Mouse (Mus musculus) kidney, adult 2 months (tissue): Measurements from ENCODE around the gene Hist1h2bh.

Experiments used
- CTCF ChIP-seq: fragments of 200-500 bp; conservative IDR thresholded peaks from 2 replicates; pipeline ENCODE4 v1.5.1; 2011; ENCODE audit warnings: low read depth, mild to moderate bottlenecking, control low read depth, low read length, moderate library complexity, mixed read lengths; ENCODE audit not compliant: insufficient read depth, insufficient read length
- POLR2A ChIP-seq: fragments of 200-500 bp; IDR thresholded peaks from one replicate; pipeline ENCODE4 v1.6.1; 2011; ENCODE audit warnings: low read depth, low read length, control low read depth

- TF ChIP-seq POLR2A (no peak), CTCF (no peak)
These were observed 13.7 kb upstream of the Hist1h2bh start for GRCm38 (mm10) chr13:23556906-23557305.
